Mouse (Mus musculus): Measurements from ENCODE around the gene Ppp1r37. TPM values are rescaled to one million over a fixed set of nuclear protein-coding genes. Genes with fewer than 3 reads are reported as not detected.

The Ppp1r37 gene
- polyA plus RNA-seq, 1 experiment: 93.5 TPM

DNA sequence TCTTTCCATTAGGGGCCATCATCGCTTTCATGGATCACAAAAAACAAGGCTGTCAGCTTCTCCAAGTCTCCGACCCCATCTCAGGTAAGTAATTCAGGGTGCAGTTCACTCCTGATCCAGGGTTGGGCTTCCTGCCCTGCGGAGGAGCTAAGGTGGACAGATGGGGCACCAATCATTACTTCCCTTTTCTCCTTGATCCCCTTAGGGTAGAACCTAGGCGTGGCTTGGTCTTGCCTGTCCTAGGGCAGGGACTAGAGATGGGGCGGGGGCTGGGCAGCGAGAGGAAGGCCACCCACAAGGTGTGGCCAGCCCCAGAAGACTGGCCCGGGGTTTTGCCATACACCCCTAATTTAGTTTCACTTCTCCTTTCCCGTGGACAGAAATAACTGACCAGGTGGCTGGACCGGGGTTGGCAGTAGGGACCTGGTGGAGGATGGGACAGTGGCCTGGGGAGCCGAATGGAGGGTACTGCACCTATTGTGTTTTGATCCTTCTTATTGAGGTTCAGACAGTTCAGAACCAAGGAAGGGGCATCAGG lies 15.1 kb upstream of the Ppp1r37 start:
- TF ChIP-seq CTCF (IDR thresholded peaks at IDR 0.05; ENCODE audit: control insufficient read depth, insufficient read depth, low read length) (no peak), POLR2A (IDR thresholded peaks at IDR 0.05; ENCODE audit: borderline replicate concordance, control insufficient read depth, low read depth, low read length) (0 out of 2 replicates have a peak, but pooled peaks have one; percentile 12)
- WGBS: 1% methylated on average over 10 of the region's 10 CpGs
- Histone ChIP-seq H3K27ac (ENCODE audit: control insufficient read depth, insufficient read depth, low read depth, low read length, poor library complexity) (peak overlapping the region; percentile 70), H3K4me3 (replicated peaks; ENCODE audit: control insufficient read depth, low read depth, low read length) (peak overlapping the region; percentile 64), H3K4me1 (ENCODE audit: control insufficient read depth, insufficient read depth, low read length) (peaks cover 2% of the 10 kb centered on the region)

DNA sequence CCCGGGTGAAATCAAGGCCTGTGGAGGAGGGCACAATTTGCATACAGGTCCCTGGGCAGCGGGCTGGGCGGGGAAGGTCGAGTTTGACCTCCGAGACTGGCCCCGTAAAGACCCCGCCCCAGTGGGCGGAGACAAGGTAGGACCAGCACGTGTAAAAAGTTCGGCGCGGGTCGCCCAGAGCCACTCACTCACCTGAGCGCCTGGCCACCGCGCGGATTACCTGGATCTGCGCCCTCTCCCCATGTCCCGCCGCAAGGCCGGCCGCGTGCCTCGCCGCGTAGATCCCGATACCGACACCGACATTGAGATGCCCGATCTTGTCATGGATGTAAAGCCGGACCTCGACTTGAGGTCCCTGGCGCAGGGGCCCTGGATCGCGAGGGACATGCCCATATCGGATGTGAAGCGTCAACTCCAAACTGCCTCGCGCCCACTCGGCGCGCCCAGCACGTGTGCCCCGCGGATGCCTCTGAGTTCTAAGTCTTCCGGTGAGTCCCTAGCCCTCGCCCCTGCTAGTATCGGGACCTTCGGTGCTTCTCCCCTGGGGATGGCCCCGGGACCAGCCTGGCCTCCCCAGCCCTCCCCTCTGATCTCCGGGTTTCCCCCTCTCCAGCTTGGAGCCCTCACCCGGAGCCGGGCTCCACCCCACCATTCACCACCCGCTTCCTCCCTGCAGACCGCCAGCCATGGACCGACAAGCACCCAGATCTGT lies 14.4 kb upstream of the Ppp1r37 start, which contains the start of the genes Zfp296 and Gemin7:
Gene Zfp296 (plus strand): TSS at position 147 of the 712 bp plus-strand sequence.
Gene Gemin7 (minus strand): TSS at position 455 of the 712 bp plus-strand sequence.
- Histone ChIP-seq H3K27ac (ENCODE audit: control insufficient read depth, insufficient read depth, low read depth, low read length, poor library complexity) (peak within 1 kb of the TSS; percentile 70), H3K4me1 (ENCODE audit: control insufficient read depth, insufficient read depth, low read length) (peaks cover 2% of the 10 kb centered on the region), H3K4me3 (replicated peaks; ENCODE audit: control insufficient read depth, low read depth, low read length) (peak within 1 kb of the TSS; percentile 64)
- 0 out of 2 replicates have a peak, but pooled peaks have one; percentile 12 for TF ChIP-seq POLR2A (IDR thresholded peaks at IDR 0.05; ENCODE audit: borderline replicate concordance, control insufficient read depth, low read depth, low read length)
- no peak for TF ChIP-seq CTCF (IDR thresholded peaks at IDR 0.05; ENCODE audit: control insufficient read depth, insufficient read depth, low read length)
- under 1% methylated on average over 56 of the region's 56 CpGs for WGBS

DNA sequence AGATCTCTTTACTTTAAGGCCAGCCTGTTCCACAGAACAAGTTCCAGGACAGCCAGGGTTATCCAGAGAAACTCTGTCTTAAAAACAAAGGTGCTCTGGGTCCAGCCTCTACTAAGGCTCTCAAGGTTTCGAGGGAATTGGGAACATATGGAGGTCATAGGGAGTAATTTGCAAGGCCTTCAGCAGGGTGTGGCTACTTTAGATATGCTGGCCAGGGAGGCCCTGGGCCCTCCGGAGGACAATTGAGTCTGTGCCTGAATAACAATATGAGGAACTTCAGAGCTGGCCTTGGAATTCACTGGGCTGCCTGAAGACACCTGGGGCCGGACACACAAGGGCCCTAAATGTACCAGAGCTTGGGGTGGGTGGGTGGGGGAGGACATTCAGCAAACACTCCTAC lies 12.7 kb upstream of the Ppp1r37 start:
- H3K4me3 ChIP-seq (replicated peaks; ENCODE audit: control insufficient read depth, low read depth, low read length): no peak overlapping the region
- TF ChIP-seq CTCF (IDR thresholded peaks at IDR 0.05; ENCODE audit: control insufficient read depth, insufficient read depth, low read length) (no peak), POLR2A (IDR thresholded peaks at IDR 0.05; ENCODE audit: borderline replicate concordance, control insufficient read depth, low read depth, low read length) (no peak)
- WGBS: 57% methylated on average over 3 of the region's 3 CpGs
- peaks cover 4% of the 10 kb centered on the region for H3K4me1 ChIP-seq (ENCODE audit: control insufficient read depth, insufficient read depth, low read length)
- H3K27ac ChIP-seq (ENCODE audit: control insufficient read depth, insufficient read depth, low read depth, low read length, poor library complexity): no peak overlapping the region

GRCm38 (mm10) chr7:19573776-19574140 lies 10.9 kb upstream of the Ppp1r37 start:
- WGBS: 26% methylated on average over 16 of the region's 16 CpGs
- peak overlapping the region; percentile 90; the same call in 1 of the 2 replicates for H3K27ac ChIP-seq (ENCODE audit: control insufficient read depth, insufficient read depth, low read depth, low read length, poor library complexity)
- TF ChIP-seq CTCF (IDR thresholded peaks at IDR 0.05; ENCODE audit: control insufficient read depth, insufficient read depth, low read length): no peak
- TF ChIP-seq POLR2A (IDR thresholded peaks at IDR 0.05; ENCODE audit: borderline replicate concordance, control insufficient read depth, low read depth, low read length): no peak
- peak overlapping the region; percentile 89 for H3K4me3 ChIP-seq (replicated peaks; ENCODE audit: control insufficient read depth, low read depth, low read length)
- H3K4me1 ChIP-seq (ENCODE audit: control insufficient read depth, insufficient read depth, low read length): peaks cover 4% of the 10 kb centered on the region

DNA sequence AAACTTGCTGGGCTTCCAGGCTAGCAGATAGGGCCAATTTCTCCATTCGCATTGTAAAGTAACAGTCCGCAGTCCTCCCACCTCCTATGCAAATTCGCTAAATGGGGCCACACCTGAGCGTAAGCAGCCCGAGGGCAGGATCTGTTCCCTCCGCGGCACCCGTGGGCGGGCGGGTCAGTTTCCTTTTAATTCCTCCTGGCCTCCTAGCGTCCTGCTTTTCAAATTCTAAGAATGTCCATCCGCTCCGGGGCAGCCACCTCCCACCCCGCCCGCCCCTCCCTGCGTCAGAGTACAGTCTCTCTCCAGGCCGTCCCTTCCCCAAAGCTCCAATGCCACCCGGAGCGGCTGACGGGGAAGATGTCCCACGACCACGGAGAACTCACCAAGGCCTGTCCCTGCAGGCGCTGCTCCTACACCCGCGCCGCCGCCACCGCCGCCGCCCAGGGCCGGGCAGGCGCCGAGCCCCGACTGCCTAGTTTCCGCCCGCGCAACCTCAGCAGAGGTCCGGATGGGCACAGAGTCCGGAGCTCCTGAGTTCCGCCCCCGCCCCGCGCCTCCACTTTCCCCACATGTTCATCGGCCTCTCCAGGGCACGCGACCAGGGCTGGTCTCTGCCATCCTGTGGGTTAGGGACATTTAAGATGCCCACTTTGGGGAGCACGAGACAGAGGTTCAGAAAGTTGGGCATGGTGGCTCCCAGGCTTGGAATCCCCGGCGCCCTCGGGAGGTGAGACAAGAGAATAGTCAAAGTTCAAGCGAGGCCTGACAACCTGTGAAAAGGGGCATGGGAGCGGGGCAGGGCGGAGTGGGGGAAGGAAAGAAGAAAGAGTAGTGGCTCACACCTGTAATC lies 10.3 kb upstream of the Ppp1r37 start:
- peaks cover 4% of the 10 kb centered on the region for H3K4me1 ChIP-seq (ENCODE audit: control insufficient read depth, insufficient read depth, low read length)
- H3K4me3 ChIP-seq (replicated peaks; ENCODE audit: control insufficient read depth, low read depth, low read length): peak overlapping the region; percentile 89
- under 1% methylated on average over 53 of the region's 53 CpGs for WGBS
- TF ChIP-seq POLR2A (IDR thresholded peaks at IDR 0.05; ENCODE audit: borderline replicate concordance, control insufficient read depth, low read depth, low read length) (peak; percentile 77; the same call in 1 of the 2 replicates), CTCF (IDR thresholded peaks at IDR 0.05; ENCODE audit: control insufficient read depth, insufficient read depth, low read length) (no peak; the same call in 1 of the 2 replicates)
- H3K27ac ChIP-seq (ENCODE audit: control insufficient read depth, insufficient read depth, low read depth, low read length, poor library complexity): peak overlapping the region; percentile 90

DNA sequence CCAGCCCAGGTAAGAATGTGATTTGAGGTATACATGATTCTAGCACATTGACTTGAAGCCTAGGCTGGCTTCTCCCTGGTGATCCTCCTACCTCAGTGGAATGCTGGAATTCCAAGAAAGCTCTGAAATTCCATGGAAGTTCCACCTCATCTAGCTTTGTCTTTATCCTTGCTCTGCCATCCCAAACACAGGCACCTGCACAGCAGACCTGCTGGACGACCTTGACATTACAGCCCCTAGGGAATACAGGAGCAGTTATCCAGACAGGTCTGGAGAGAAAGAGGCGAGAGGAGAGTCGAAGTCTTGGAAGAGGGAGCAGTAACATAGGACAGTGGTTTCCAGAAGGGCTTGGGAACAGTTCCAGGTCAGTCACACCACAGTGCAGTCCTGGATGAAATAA lies 6.8 kb upstream of the Ppp1r37 start:
- Histone ChIP-seq H3K27ac (ENCODE audit: control insufficient read depth, insufficient read depth, low read depth, low read length, poor library complexity) (no peak overlapping the region), H3K4me3 (replicated peaks; ENCODE audit: control insufficient read depth, low read depth, low read length) (no peak overlapping the region), H3K4me1 (ENCODE audit: control insufficient read depth, insufficient read depth, low read length) (peaks cover 2% of the 10 kb centered on the region; the same call in 1 of the 2 replicates)
- 89% methylated on average over 3 of the region's 3 CpGs for WGBS
- TF ChIP-seq POLR2A (IDR thresholded peaks at IDR 0.05; ENCODE audit: borderline replicate concordance, control insufficient read depth, low read depth, low read length) (no peak), CTCF (IDR thresholded peaks at IDR 0.05; ENCODE audit: control insufficient read depth, insufficient read depth, low read length) (no peak)

DNA sequence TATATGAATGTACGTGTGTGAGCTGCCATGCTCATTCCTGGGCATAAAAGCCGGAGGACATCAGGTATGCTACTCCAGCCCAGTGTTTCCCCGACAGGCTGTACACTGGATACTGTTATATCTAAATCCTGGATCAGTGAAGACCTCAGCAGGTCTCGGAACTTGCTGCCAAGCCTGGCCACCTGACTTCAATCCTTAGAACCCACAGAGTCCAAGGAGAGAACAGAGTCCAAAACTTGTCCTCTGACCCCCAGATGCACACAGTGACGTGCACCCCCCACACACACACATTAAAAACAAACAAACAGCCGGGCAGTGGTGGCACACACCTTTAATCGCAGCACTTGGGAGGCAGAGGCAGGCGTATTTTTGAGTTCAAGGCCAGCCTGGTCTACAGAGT lies 4.5 kb upstream of the Ppp1r37 start:
- TF ChIP-seq POLR2A (IDR thresholded peaks at IDR 0.05; ENCODE audit: borderline replicate concordance, control insufficient read depth, low read depth, low read length) (no peak), CTCF (IDR thresholded peaks at IDR 0.05; ENCODE audit: control insufficient read depth, insufficient read depth, low read length) (no peak)
- H3K4me3 ChIP-seq (replicated peaks; ENCODE audit: control insufficient read depth, low read depth, low read length): no peak overlapping the region
- H3K27ac ChIP-seq (ENCODE audit: control insufficient read depth, insufficient read depth, low read depth, low read length, poor library complexity): no peak overlapping the region
- WGBS: 93% methylated on average over 8 of the region's 8 CpGs
- peaks cover 3% of the 10 kb centered on the region; the same call in 1 of the 2 replicates for H3K4me1 ChIP-seq (ENCODE audit: control insufficient read depth, insufficient read depth, low read length)

DNA sequence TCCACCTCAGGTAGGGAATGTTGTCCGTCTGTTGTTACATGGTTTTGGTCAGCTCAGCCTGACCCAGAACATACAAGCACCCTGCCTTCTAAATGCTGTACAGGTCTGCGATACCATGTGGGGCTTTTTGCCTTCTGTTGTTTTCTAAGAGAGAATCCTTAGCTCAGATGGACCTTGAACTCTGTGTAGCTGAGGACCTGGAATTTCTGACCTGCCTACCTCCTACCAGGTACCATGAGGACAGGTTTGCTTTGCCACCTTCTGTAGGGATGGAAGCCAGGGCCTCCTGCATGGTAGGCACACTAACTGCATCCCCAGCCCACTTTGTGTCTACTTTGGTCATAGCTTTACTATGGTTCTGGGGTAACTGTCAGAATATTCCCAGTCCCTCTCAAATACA lies 2.9 kb upstream of the Ppp1r37 start:
- peaks cover 3% of the 10 kb centered on the region; the same call in 1 of the 2 replicates for H3K4me1 ChIP-seq (ENCODE audit: control insufficient read depth, insufficient read depth, low read length)
- TF ChIP-seq POLR2A (IDR thresholded peaks at IDR 0.05; ENCODE audit: borderline replicate concordance, control insufficient read depth, low read depth, low read length): no peak
- TF ChIP-seq CTCF (IDR thresholded peaks at IDR 0.05; ENCODE audit: control insufficient read depth, insufficient read depth, low read length): no peak
- 95% methylated on average over 2 of the region's 2 CpGs for WGBS
- H3K27ac ChIP-seq (ENCODE audit: control insufficient read depth, insufficient read depth, low read depth, low read length, poor library complexity): no peak overlapping the region
- H3K4me3 ChIP-seq (replicated peaks; ENCODE audit: control insufficient read depth, low read depth, low read length): no peak overlapping the region
